Mouse (Mus musculus): ENCODE data around the gene Wwox. TPM values are rescaled to one million over a fixed set of nuclear protein-coding genes. Genes with fewer than 3 reads are reported as not detected.
A peak's percentile ranks its signal among the peaks of the same experiment; 100 is the strongest.

The Wwox gene
- polyA plus RNA-seq, 1 experiment from 2014 or later = 16.3 TPM

DNA sequence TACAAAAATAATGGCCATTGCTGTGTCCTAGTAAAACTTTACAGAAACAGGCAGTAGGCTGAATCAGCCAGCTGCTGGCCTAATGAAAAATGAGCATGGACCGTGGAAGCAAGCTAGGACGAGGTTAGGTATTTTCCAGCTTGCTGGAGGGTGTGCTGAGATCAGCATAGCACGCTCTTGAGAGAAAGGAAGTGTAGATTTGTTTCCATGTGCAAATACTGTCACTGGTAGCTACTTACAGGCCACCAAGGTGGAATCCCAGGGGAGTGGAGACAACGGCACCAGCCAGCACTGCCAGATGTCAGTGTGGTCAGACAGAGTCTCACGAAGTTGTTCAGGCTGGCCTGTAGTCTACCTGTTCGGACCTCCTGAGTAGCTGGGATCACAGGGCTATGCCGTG, 7.4 kb downstream of the Wwox start:
- ATAC-seq (replicated peaks; ENCODE audit: low FRiP score, low read depth) = no peak
- Histone ChIP-seq H3K4me2 (ENCODE audit: low read length) (no peak overlapping the region), H3K9me3 (replicated peaks; ENCODE audit: low read length) (no peaks in the 10 kb centered on the region), H3K4me1 (replicated peaks; ENCODE audit: insufficient read depth, low read length) (no peaks in the 10 kb centered on the region), H3K9ac (ENCODE audit: low read depth, low read length) (no peak overlapping the region), H3K27me3 (ENCODE audit: insufficient read depth, low read length) (no peaks in the 10 kb centered on the region), H3K36me3 (ENCODE audit: insufficient read depth, low read length) (0 out of 2 replicates have a peak, but pooled peaks cover 13% of the 10 kb centered on the region), H3K27ac (no peak overlapping the region), H3K4me3 (replicated peaks; ENCODE audit: low read depth, low read length) (no peak overlapping the region)
- 79% methylated on average over 7 of the region's 7 CpGs for WGBS
- no peak for DNase-seq (ENCODE audit: low spot score)
- TF ChIP-seq CTCF (IDR thresholded peaks at IDR 0.05; ENCODE audit: low read depth) = no peak

GRCm38 (mm10) chr8:114452278-114452677, 12.8 kb downstream of the Wwox start:
- no peak overlapping the region for H3K27ac ChIP-seq
- no peak for DNase-seq (ENCODE audit: low spot score)
- H3K27me3 ChIP-seq (ENCODE audit: insufficient read depth, low read length) = no peaks in the 10 kb centered on the region
- ATAC-seq (replicated peaks; ENCODE audit: low FRiP score, low read depth) = no peak
- no peak overlapping the region for H3K4me3 ChIP-seq (replicated peaks; ENCODE audit: low read depth, low read length)
- no peaks in the 10 kb centered on the region for H3K4me1 ChIP-seq (replicated peaks; ENCODE audit: insufficient read depth, low read length)
- 85% methylated on average over 8 of the region's 8 CpGs for WGBS
- no peak overlapping the region for H3K4me2 ChIP-seq (ENCODE audit: low read length)
- TF ChIP-seq CTCF (IDR thresholded peaks at IDR 0.05; ENCODE audit: low read depth) = no peak
- 0 out of 2 replicates have a peak, but pooled peaks cover 13% of the 10 kb centered on the region for H3K36me3 ChIP-seq (ENCODE audit: insufficient read depth, low read length)
- H3K9me3 ChIP-seq (replicated peaks; ENCODE audit: low read length) = no peaks in the 10 kb centered on the region
- H3K9ac ChIP-seq (ENCODE audit: low read depth, low read length) = no peak overlapping the region

DNA sequence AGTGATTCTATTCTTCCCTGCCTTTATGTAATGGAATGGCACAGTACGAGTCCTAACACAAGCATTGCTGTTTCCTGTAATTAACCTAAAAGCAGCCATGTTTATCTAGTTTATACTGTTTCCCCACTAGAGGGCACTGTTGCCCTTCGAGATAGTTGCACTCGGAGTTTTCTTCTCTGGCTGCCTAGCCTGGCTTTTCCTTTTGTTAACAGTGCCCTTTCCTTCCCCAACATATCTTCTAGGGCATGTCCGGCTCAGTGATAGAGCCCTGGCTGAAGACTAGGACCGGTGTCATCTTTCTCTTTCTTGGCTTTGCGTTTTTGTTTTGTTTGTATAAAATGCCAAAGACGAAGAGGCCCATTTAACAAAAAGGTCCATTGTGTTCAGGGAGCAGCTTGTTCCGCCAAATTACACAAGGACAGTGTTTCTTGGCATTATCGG, 13.3 kb downstream of the Wwox start:
- Histone ChIP-seq H3K36me3 (ENCODE audit: insufficient read depth, low read length) (0 out of 2 replicates have a peak, but pooled peaks cover 13% of the 10 kb centered on the region), H3K27ac (no peak overlapping the region), H3K27me3 (ENCODE audit: insufficient read depth, low read length) (no peaks in the 10 kb centered on the region), H3K9ac (ENCODE audit: low read depth, low read length) (no peak overlapping the region), H3K9me3 (replicated peaks; ENCODE audit: low read length) (no peaks in the 10 kb centered on the region), H3K4me3 (replicated peaks; ENCODE audit: low read depth, low read length) (no peak overlapping the region), H3K4me1 (replicated peaks; ENCODE audit: insufficient read depth, low read length) (no peaks in the 10 kb centered on the region), H3K4me2 (ENCODE audit: low read length) (peak overlapping the region; percentile 23; the same call in 1 of the 2 replicates)
- ATAC-seq (replicated peaks; ENCODE audit: low FRiP score, low read depth) (no peak), DNase-seq (ENCODE audit: low spot score) (peak; percentile 96)
- peak; percentile 94 for TF ChIP-seq CTCF (IDR thresholded peaks at IDR 0.05; ENCODE audit: low read depth)
- WGBS = 12% methylated on average over 9 of the region's 9 CpGs

- TF ChIP-seq CTCF (IDR thresholded peaks at IDR 0.05; ENCODE audit: low read depth) = no peak
- H3K36me3 ChIP-seq (ENCODE audit: insufficient read depth, low read length) = 0 out of 2 replicates have a peak, but pooled peaks cover 2% of the 10 kb centered on the region
- H3K9me3 ChIP-seq (replicated peaks; ENCODE audit: low read length) = no peaks in the 10 kb centered on the region
- H3K9ac ChIP-seq (ENCODE audit: low read depth, low read length) = no peak overlapping the region
- H3K4me1 ChIP-seq (replicated peaks; ENCODE audit: insufficient read depth, low read length) = 0 out of 2 replicates have a peak, but pooled peaks cover 2% of the 10 kb centered on the region
- ATAC-seq (replicated peaks; ENCODE audit: low FRiP score, low read depth) = no peak
- no peak overlapping the region for H3K4me3 ChIP-seq (replicated peaks; ENCODE audit: low read depth, low read length)
- no peak overlapping the region for H3K4me2 ChIP-seq (ENCODE audit: low read length)
- WGBS = 94% methylated on average over 8 of the region's 8 CpGs
- H3K27me3 ChIP-seq (ENCODE audit: insufficient read depth, low read length) = no peaks in the 10 kb centered on the region
- H3K27ac ChIP-seq = no peak overlapping the region
- DNase-seq (ENCODE audit: low spot score) = no peak
These were observed 15.8 kb downstream of the Wwox start for GRCm38 (mm10) chr8:114455302-114455701.

- TF ChIP-seq CTCF (IDR thresholded peaks at IDR 0.05; ENCODE audit: low read depth) = no peak
- DNase-seq (ENCODE audit: low spot score) (no peak), ATAC-seq (replicated peaks; ENCODE audit: low FRiP score, low read depth) (no peak)
- H3K4me1 ChIP-seq (replicated peaks; ENCODE audit: insufficient read depth, low read length) = 0 out of 2 replicates have a peak, but pooled peaks cover 2% of the 10 kb centered on the region
- no peaks in the 10 kb centered on the region for H3K36me3 ChIP-seq (ENCODE audit: insufficient read depth, low read length)
- no peak overlapping the region for H3K9ac ChIP-seq (ENCODE audit: low read depth, low read length)
- no peaks in the 10 kb centered on the region for H3K9me3 ChIP-seq (replicated peaks; ENCODE audit: low read length)
- H3K4me2 ChIP-seq (ENCODE audit: low read length) = peak overlapping the region; percentile 1; the same call in 1 of the 2 replicates
- no peaks in the 10 kb centered on the region for H3K27me3 ChIP-seq (ENCODE audit: insufficient read depth, low read length)
- 62% methylated on average over 15 of the region's 15 CpGs for WGBS
- no peak overlapping the region for H3K27ac ChIP-seq
- no peak overlapping the region for H3K4me3 ChIP-seq (replicated peaks; ENCODE audit: low read depth, low read length)
These were observed 16.5 kb downstream of the Wwox start for GRCm38 (mm10) chr8:114455953-114456352.

GRCm38 (mm10) chr8:114458113-114458784, 18.8 kb downstream of the Wwox start:
- Histone ChIP-seq H3K4me2 (ENCODE audit: low read length) (peak overlapping the region; percentile 29; the same call in 1 of the 2 replicates), H3K36me3 (ENCODE audit: insufficient read depth, low read length) (no peaks in the 10 kb centered on the region), H3K9me3 (replicated peaks; ENCODE audit: low read length) (no peaks in the 10 kb centered on the region), H3K9ac (ENCODE audit: low read depth, low read length) (no peak overlapping the region), H3K4me1 (replicated peaks; ENCODE audit: insufficient read depth, low read length) (0 out of 2 replicates have a peak, but pooled peaks cover 2% of the 10 kb centered on the region), H3K27ac (peak overlapping the region; percentile 52; the same call in 1 of the 2 replicates), H3K4me3 (replicated peaks; ENCODE audit: low read depth, low read length) (no peak overlapping the region), H3K27me3 (ENCODE audit: insufficient read depth, low read length) (no peaks in the 10 kb centered on the region)
- TF ChIP-seq CTCF (IDR thresholded peaks at IDR 0.05; ENCODE audit: low read depth) = no peak
- peak; percentile 77 for DNase-seq (ENCODE audit: low spot score)
- WGBS = 31% methylated on average over 25 of the region's 25 CpGs
- no peak; the same call in 1 of the 2 replicates for ATAC-seq (replicated peaks; ENCODE audit: low FRiP score, low read depth)

Measured in kidney, postnatal 0 days (tissue).